Mouse (Mus musculus): ENCODE results near the gene Spo11. TPM values are rescaled to one million over a fixed set of nuclear protein-coding genes. Genes with fewer than 3 reads are reported as not detected.

The Spo11 gene
- total RNA-seq, 2 experiments from 2014 or later: not detected

GRCm38 (mm10) chr2:173010220-173010717 lies 32.8 kb downstream of the Spo11 start:
- DNase-seq: no peak

GRCm38 (mm10) chr2:173011440-173011839 lies 33.9 kb downstream of the Spo11 start:
- no peak for DNase-seq

- no peak for DNase-seq
These were observed 37.3 kb downstream of the Spo11 start for GRCm38 (mm10) chr2:173014741-173015287.

- DNase-seq: no peak
These were observed 40.4 kb downstream of the Spo11 start for GRCm38 (mm10) chr2:173017940-173018339.

- DNase-seq: peak; percentile 73
These were observed 41.1 kb downstream of the Spo11 start for GRCm38 (mm10) chr2:173018618-173019017.

GRCm38 (mm10) chr2:173019322-173019721 lies 41.8 kb downstream of the Spo11 start:
- DNase-seq: no peak

GRCm38 (mm10) chr2:173019790-173020189 lies 42.3 kb downstream of the Spo11 start:
- DNase-seq: peak; percentile 93

GRCm38 (mm10) chr2:173020430-173020829 lies 42.9 kb downstream of the Spo11 start, which contains the start of gene Rbm38:
Gene Rbm38, plus strand, starts transcription at chr2:173020498.
- DNase-seq: no peak

- DNase-seq: peak; percentile 96
These were observed 44.1 kb downstream of the Spo11 start for GRCm38 (mm10) chr2:173021633-173022055.

- peak; percentile 66 for DNase-seq
These were observed 44.7 kb downstream of the Spo11 start for GRCm38 (mm10) chr2:173022056-173022681.

- DNase-seq: peak; percentile 61
These were observed 45.3 kb downstream of the Spo11 start for GRCm38 (mm10) chr2:173022813-173023212.

GRCm38 (mm10) chr2:173023371-173023851 lies 45.9 kb downstream of the Spo11 start:
- DNase-seq: no peak

GRCm38 (mm10) chr2:173023966-173024365 lies 46.5 kb downstream of the Spo11 start:
- DNase-seq: no peak

GRCm38 (mm10) chr2:173024392-173024791 lies 46.9 kb downstream of the Spo11 start:
- no peak for DNase-seq

- peak; percentile 55 for DNase-seq
These were observed 47.4 kb downstream of the Spo11 start for GRCm38 (mm10) chr2:173024938-173025337.

GRCm38 (mm10) chr2:173026286-173026685 lies 48.8 kb downstream of the Spo11 start:
- DNase-seq: no peak

GRCm38 (mm10) chr2:173026688-173027131 lies 49.2 kb downstream of the Spo11 start:
- no peak for DNase-seq

GRCm38 (mm10) chr2:173027169-173027823 lies 49.8 kb downstream of the Spo11 start:
- DNase-seq: no peak

GRCm38 (mm10) chr2:173027824-173028495 lies 50.5 kb downstream of the Spo11 start:
- no peak for DNase-seq

GRCm38 (mm10) chr2:173028508-173029031 lies 51.1 kb downstream of the Spo11 start:
- DNase-seq: no peak

GRCm38 (mm10) chr2:173030591-173031338 lies 53.3 kb downstream of the Spo11 start:
- DNase-seq: no peak

GRCm38 (mm10) chr2:173033531-173033930 lies 56.0 kb downstream of the Spo11 start:
- DNase-seq: no peak
